In genomic region chr7:38155829-38156228, GRCm38 (mm10) we compare ENCODE assay signal across 31 mouse cellular contexts. TPM values are rescaled to one million over a fixed set of nuclear protein-coding genes. Genes with fewer than 3 reads are reported as not detected.
DNase-seq lines count a peak whose midpoint lies in the region; ATAC-seq and TF ChIP-seq lines count a peak whose summit lies in the region.
"Had no signal": no experiment of that assay in that cellular context is flagged by ENCODE, and none has a peak within 500 bp of the region (broad histone marks: within the 10 kb centered on the region; RNA-seq: fewer than 3 reads in every experiment).

No protein-coding gene starts in this region.

- no peak overlapping the region for H3K4me3 ChIP-seq in lung, postnatal 0 days (ENCODE audit: low read depth, low read length)
- no peak overlapping the region for H3K4me3 ChIP-seq in bone marrow, adult 2 months (replicated peaks; ENCODE audit: control insufficient read depth, low read depth, low read length)
- H3K4me3 ChIP-seq: erythroblast, embryonic 14.5 days; heart, embryonic 12.5 days; hindbrain, embryonic 15.5 days; left cerebral cortex, adult 2 months; neural tube, embryonic 13.5 days had no signal

- no peak for TF ChIP-seq CTCF in lung, postnatal 0 days (IDR thresholded peaks at IDR 0.05)
- no peak for TF ChIP-seq CTCF in bone marrow, adult 2 months (IDR thresholded peaks at IDR 0.05; ENCODE audit: control insufficient read depth, insufficient read depth, low read length)

- TF ChIP-seq EP300 in lung, postnatal 0 days (IDR thresholded peaks at IDR 0.05), result no peak

- no peak for TF ChIP-seq POLR2A in bone marrow, adult 2 months (IDR thresholded peaks at IDR 0.05; ENCODE audit: borderline replicate concordance, control insufficient read depth, low read depth, low read length)

- no peaks in the 10 kb centered on the region for H3K9me3 ChIP-seq in lung, postnatal 0 days (ENCODE audit: low read length)
- H3K9me3 ChIP-seq: heart, embryonic 12.5 days; hindbrain, embryonic 15.5 days; neural tube, embryonic 13.5 days had no signal

- H3K9ac ChIP-seq in lung, postnatal 0 days (replicated peaks; ENCODE audit: low read depth), result no peak overlapping the region
- H3K9ac ChIP-seq: heart, embryonic 12.5 days; hindbrain, embryonic 15.5 days; liver, embryonic 14.5 days; neural tube, embryonic 13.5 days had no signal

- H3K36me3 ChIP-seq in lung, postnatal 0 days (ENCODE audit: insufficient read depth, low read length), result no peaks in the 10 kb centered on the region
- H3K36me3 ChIP-seq in splenic B cell, adult 2 months (ENCODE audit: control insufficient read depth, insufficient read depth, low read length, poor library complexity, severe bottlenecking), result no peaks in the 10 kb centered on the region
- H3K36me3 ChIP-seq: heart, embryonic 12.5 days; hindbrain, embryonic 15.5 days; neural tube, embryonic 13.5 days had no signal

- ATAC-seq in lung, postnatal 0 days, result no peak
- peak; percentile 97 for ATAC-seq in megakaryocyte, adult 5-6 weeks (ENCODE audit: poor library complexity, severe bottlenecking)
- ATAC-seq: forebrain, embryonic 16.5 days; inflammation-experienced regulatory T-cells, adult 6 months; midbrain, embryonic 16.5 days; Patski had no signal

- H3K27me3 ChIP-seq in lung, postnatal 0 days (replicated peaks; ENCODE audit: insufficient read depth, low read length), result no peaks in the 10 kb centered on the region
- H3K27me3 ChIP-seq in splenic B cell, adult 2 months (ENCODE audit: control insufficient read depth, insufficient read depth, low read length, poor library complexity, severe bottlenecking), result no peaks in the 10 kb centered on the region
- H3K27me3 ChIP-seq: heart, embryonic 12.5 days; hindbrain, embryonic 15.5 days; neural tube, embryonic 13.5 days had no signal

- 70% methylated on average over 5 of the region's 5 CpGs for WGBS in lung, postnatal 0 days
- 33% methylated on average over 5 of the region's 5 CpGs for WGBS in bone marrow, adult 2 months

- peak; percentile 16 for DNase-seq in lung, postnatal 0 days (ENCODE audit: low spot score)
- DNase-seq in lung, postnatal 4 days, result no peak
- peak; percentile 56 for DNase-seq in splenic B cell, adult 2 months (ENCODE audit: low read depth, low spot score)
- DNase-seq in cerebellum, adult 9-10 months, result no peak
- no peak for DNase-seq in frontal cortex, postnatal 14 days (ENCODE audit: low spot score in 2 of 2)
- DNase-seq in frontal cortex, postnatal 36 days (ENCODE audit: low spot score in 2 of 2), result no peak
- DNase-seq: adrenal gland, postnatal 10 days; cerebellum, adult 11-12 months; cerebellum, postnatal 10 days; gastrocnemius, postnatal 14 days; heart, adult 18-20 months; heart, postnatal 4 days; kidney, adult 11 months; kidney, postnatal 14 days; right cerebral cortex, postnatal 14 days; thymus, adult 18-20 months; thymus, postnatal 25 days had no signal

- no peaks in the 10 kb centered on the region for H3K4me1 ChIP-seq in lung, postnatal 0 days (ENCODE audit: insufficient read depth, low read depth, low read length)
- H3K4me1 ChIP-seq in bone marrow, adult 2 months (ENCODE audit: control insufficient read depth, insufficient read depth, low read length), result peaks cover 3% of the 10 kb centered on the region; the same call in 1 of the 2 replicates
- H3K4me1 ChIP-seq: heart, embryonic 12.5 days; hindbrain, embryonic 15.5 days had no signal

- H3K4me2 ChIP-seq in lung, postnatal 0 days (replicated peaks; ENCODE audit: low read depth, low read length), result no peak overlapping the region
- H3K4me2 ChIP-seq: heart, embryonic 12.5 days; hindbrain, embryonic 15.5 days; midbrain, embryonic 11.5 days; neural tube, embryonic 13.5 days had no signal

- H3K27ac ChIP-seq in lung, postnatal 0 days (ENCODE audit: low read length), result no peak overlapping the region
- H3K27ac ChIP-seq in bone marrow, adult 2 months (ENCODE audit: control insufficient read depth, insufficient read depth, low read depth, low read length, poor library complexity), result peak overlapping the region; percentile 90
- H3K27ac ChIP-seq: hindbrain, embryonic 15.5 days; left cerebral cortex, adult 2 months; liver, embryonic 14.5 days; neural tube, embryonic 13.5 days; stomach, postnatal 0 days had no signal

RNA-seq across cellular contexts. Expression of gene 1600014C10Rik, which starts 27.2 kb away (rescaled TPM):
- 15.0 and 16.0 TPM in 2 replicates for polyA plus RNA-seq in lung, postnatal 0 days (2015; fragmentation: Nextera tagmentation; extraction: Ambion mirVana)
- 15.1 and 22.2 TPM in 2 replicates for polyA plus RNA-seq in bone marrow, adult 2 months (2011; ENCODE audit: insufficient read depth, insufficient read length, low replicate concordance, missing spikeins)
- total RNA-seq in megakaryocyte, adult 5-6 weeks (2015), result 25.9 and 34.5 TPM in 2 replicates
- total RNA-seq in megakaryocyte, adult 5-6 weeks (2017), result 39.5 and 40.5 TPM in 2 replicates
- polyA plus RNA-seq: erythroblast, embryonic 14.5 days had no signal

RNA-seq across cellular contexts. Expression of gene Ccne1, which starts 48.5 kb away (rescaled TPM):
- polyA plus RNA-seq in lung, postnatal 0 days (2015; fragmentation: Nextera tagmentation; extraction: Ambion mirVana), result 2.9 and 3.6 TPM in 2 replicates
- polyA plus RNA-seq in bone marrow, adult 2 months (2011; ENCODE audit: insufficient read depth, insufficient read length, low replicate concordance, missing spikeins), result 54.8 and 58.5 TPM in 2 replicates
- 22.8 and 23.6 TPM in 2 replicates for total RNA-seq in megakaryocyte, adult 5-6 weeks (2015)
- 33.4 and 37.7 TPM in 2 replicates for total RNA-seq in megakaryocyte, adult 5-6 weeks (2017)

Comparison
In these comparisons a context has a peak if more than half of its experiments do, and no peak if none do; other contexts are left out.
1. DNase-seq: peak in lung, postnatal 0 days (single experiment) and splenic B cell, adult 2 months (single experiment); none in lung, postnatal 4 days (0 of 2), cerebellum, adult 9-10 months (single experiment), frontal cortex, postnatal 14 days (0 of 2) and frontal cortex, postnatal 36 days (0 of 2).
2. RNA of gene Ccne1, which starts 48.5 kb away (polyA plus RNA-seq): 54.8 to 58.5 TPM in bone marrow, adult 2 months; 2.9 to 3.6 TPM in lung, postnatal 0 days; every median in the first group is over 10 times any median in the second.